Mouse (Mus musculus): ENCODE results near the gene Ccdc78.
A peak's percentile ranks its signal among the peaks of the same experiment; 100 is the strongest.

Gene Ccdc78

GRCm38 (mm10) chr17:25817662-25818061 is 31.3 kb downstream of the Ccdc78 start:
- no peak for DNase-seq

GRCm38 (mm10) chr17:25818851-25819780 is 32.7 kb downstream of the Ccdc78 start:
- DNase-seq = no peak

- DNase-seq = peak; percentile 72
Observed at GRCm38 (mm10) chr17:25823452-25823851, 37.1 kb downstream of the Ccdc78 start, which contains the start of gene Wdr24. Wdr24 (plus strand) TSS chr17:25823627.

GRCm38 (mm10) chr17:25824362-25825142 is 38.2 kb downstream of the Ccdc78 start:
- DNase-seq = no peak

GRCm38 (mm10) chr17:25825311-25825710 is 38.9 kb downstream of the Ccdc78 start:
- DNase-seq = no peak

GRCm38 (mm10) chr17:25825984-25826570 is 39.7 kb downstream of the Ccdc78 start:
- DNase-seq = no peak

GRCm38 (mm10) chr17:25827011-25827410 is 40.6 kb downstream of the Ccdc78 start:
- no peak for DNase-seq

GRCm38 (mm10) chr17:25827546-25828222 is 41.3 kb downstream of the Ccdc78 start:
- DNase-seq = no peak

GRCm38 (mm10) chr17:25828223-25828594 is 41.8 kb downstream of the Ccdc78 start:
- DNase-seq = no peak

GRCm38 (mm10) chr17:25828712-25829557 is 42.6 kb downstream of the Ccdc78 start, which contains the start of gene Jmjd8:
Jmjd8 (plus strand) TSS chr17:25828867.
- peak; percentile 86 for DNase-seq

- no peak for DNase-seq
Observed at GRCm38 (mm10) chr17:25829558-25830017, 43.2 kb downstream of the Ccdc78 start.

GRCm38 (mm10) chr17:25830200-25830753 is 43.9 kb downstream of the Ccdc78 start:
- no peak for DNase-seq

GRCm38 (mm10) chr17:25830806-25831431 is 44.5 kb downstream of the Ccdc78 start:
- no peak for DNase-seq

- no peak for DNase-seq
Observed at GRCm38 (mm10) chr17:25831451-25832281, 45.3 kb downstream of the Ccdc78 start.

GRCm38 (mm10) chr17:25832436-25833290 is 46.3 kb downstream of the Ccdc78 start:
- peak; percentile 98 for DNase-seq

GRCm38 (mm10) chr17:25833291-25833663 is 46.9 kb downstream of the Ccdc78 start, which contains the start of gene Stub1:
Stub1 (minus strand) TSS chr17:25833404.
- DNase-seq = no peak

- no peak for DNase-seq
Observed at GRCm38 (mm10) chr17:25833961-25834594, 47.7 kb downstream of the Ccdc78 start.

- no peak for DNase-seq
Observed at GRCm38 (mm10) chr17:25834595-25835222, 48.3 kb downstream of the Ccdc78 start.

Data from right cerebral cortex, postnatal 25 days (tissue).